Mouse (Mus musculus) olfactory bulb, adult 2 months (tissue): ENCODE results near the gene Cyp2s1.

ENCODE experiments used
- CTCF ChIP-seq: fragments of 200-500 bp; IDR thresholded peaks from 2 replicates; pipeline ENCODE4 v1.5.1; 2012; ENCODE audit warnings: low read depth, mild to moderate bottlenecking, low read length, moderate library complexity; ENCODE audit not compliant: insufficient read depth
- POLR2A ChIP-seq: fragments of 200-500 bp; IDR thresholded peaks from 2 replicates; pipeline ENCODE4 v1.6.1; 2012; ENCODE audit warnings: mild to moderate bottlenecking, low read depth, low read length, moderate library complexity; ENCODE audit not compliant: insufficient read depth

- TF ChIP-seq CTCF (no peak), POLR2A (no peak)
Measured at GRCm38 (mm10) chr7:25814711-25815110, 2.0 kb downstream of the Cyp2s1 start.
